Mouse (Mus musculus) MEL (cell line): ENCODE measurements around the gene Catsper4. TPM values are rescaled to one million over a fixed set of nuclear protein-coding genes. Genes with fewer than 3 reads are reported as not detected.

Experiments used
- DNase-seq: peaks from one replicate; pipeline ENCODE4 v3.0.0; 2011; ENCODE audit warnings: low read depth, low spot score
- H3K27ac ChIP-seq: 2 replicates; pipeline ENCODE4 v1.5.1; 2012; ENCODE audit warnings: low read depth, mild to moderate bottlenecking, control low read depth, low read length, moderate library complexity; ENCODE audit not compliant: control insufficient read depth
- H3K27me3 ChIP-seq, 2 experiments: fragments of 150-350 bp in 1 of 2; sonication (generic) in 1 of 2; 2 replicates each; pipeline ENCODE4 v1.6.1; 2012; ENCODE audit warnings: low read length in 2 of 2, mild to moderate bottlenecking in 2 of 2, improper control_type of control experiment in 1 of 2, moderate library complexity in 1 of 2; ENCODE audit not compliant: insufficient read depth in 2 of 2, control insufficient read depth in 1 of 2
- H3K36me3 ChIP-seq, 2 experiments: 2 replicates each; pipeline ENCODE4 v1.6.1; 2012 to 2014; ENCODE audit warnings: low read length in 2 of 2, improper control_type of control experiment in 1 of 2, inconsistent platforms in 1 of 2, mild to moderate bottlenecking in 1 of 2; ENCODE audit not compliant: insufficient read depth in 2 of 2, control insufficient read depth in 1 of 2
- H3K4me1 ChIP-seq, 2 experiments: fragments of 150-350 bp in 1 of 2; sonication (generic) in 1 of 2; 2 replicates each; pipeline ENCODE4 v1.6.1; 2012; ENCODE audit warnings: low read length in 2 of 2, improper control_type of control experiment in 1 of 2, mild to moderate bottlenecking in 1 of 2; ENCODE audit not compliant: insufficient read depth in 2 of 2, control insufficient read depth in 1 of 2
- H3K4me3 ChIP-seq, 2 experiments: fragments of 150-350 bp in 1 of 2; sonication (generic) in 1 of 2; 2 replicates each; pipeline ENCODE4 v1.5.1; 2012; ENCODE audit warnings: low read depth in 2 of 2, low read length in 2 of 2, mild to moderate bottlenecking in 2 of 2, moderate library complexity in 2 of 2, control low read depth in 1 of 2, improper control_type of control experiment in 1 of 2; ENCODE audit not compliant: control insufficient read depth in 1 of 2, insufficient read depth in 1 of 2
- H3K79me2 ChIP-seq: 2 replicates; pipeline ENCODE4 v1.6.1; 2012; ENCODE audit warnings: mild to moderate bottlenecking, low read length, moderate library complexity; ENCODE audit not compliant: control insufficient read depth, poor library complexity, insufficient read depth
- H3K9ac ChIP-seq: 2 replicates; pipeline ENCODE4 v1.6.1; 2012; ENCODE audit warnings: low read depth, mild to moderate bottlenecking, control low read depth, low read length, moderate library complexity; ENCODE audit not compliant: control insufficient read depth, poor library complexity, severe bottlenecking
- H3K9me3 ChIP-seq: fragments of 150-350 bp; sonication (generic); replicated peaks from 2 replicates; pipeline ENCODE4 v1.6.1; 2012; ENCODE audit warnings: mild to moderate bottlenecking, low read length, improper control_type of control experiment, moderate library complexity; ENCODE audit not compliant: insufficient read depth
- BHLHE40 ChIP-seq: IDR thresholded peaks from 2 replicates; pipeline ENCODE4 v1.6.1; 2012; ENCODE audit warnings: low read depth, mild to moderate bottlenecking, inconsistent platforms, low read length, improper control_type of control experiment, borderline replicate concordance
- CHD1 ChIP-seq: IDR thresholded peaks from 2 replicates; pipeline ENCODE4 v1.6.1; 2012; ENCODE audit warnings: low read depth, mild to moderate bottlenecking, inconsistent platforms, low read length, improper control_type of control experiment
- CHD2 ChIP-seq: IDR thresholded peaks from 2 replicates; pipeline ENCODE4 v1.6.1; 2011; ENCODE audit warnings: low read length, improper control_type of control experiment
- CTCF ChIP-seq, 3 experiments: IDR thresholded peaks in 2 of 3; conservative IDR thresholded peaks in 1 of 3; 2 replicates each; pipeline ENCODE4 v1.5.1; 2011 to 2012; ENCODE audit warnings: low read length in 3 of 3, low read depth in 2 of 3, mild to moderate bottlenecking in 2 of 3, improper control_type of control experiment in 1 of 3, inconsistent platforms in 1 of 3, mixed read lengths in 1 of 3, moderate library complexity in 1 of 3; ENCODE audit not compliant: control insufficient read depth in 1 of 3, insufficient read depth in 1 of 3, poor library complexity in 1 of 3, severe bottlenecking in 1 of 3
- ELF1 ChIP-seq: IDR thresholded peaks from 2 replicates; pipeline ENCODE4 v1.6.1; 2014; ENCODE audit warnings: low read depth, mild to moderate bottlenecking, inconsistent platforms, low read length, improper control_type of control experiment, moderate library complexity
- EP300 ChIP-seq, 2 experiments: IDR thresholded peaks; 2 replicates each; pipeline ENCODE4 v1.6.1; 2011; ENCODE audit warnings: improper control_type of control experiment in 2 of 2, low read length in 2 of 2, low read depth in 1 of 2, mild to moderate bottlenecking in 1 of 2
- ETS1 ChIP-seq: IDR thresholded peaks from 2 replicates; pipeline ENCODE4 v1.6.1; 2012; ENCODE audit warnings: low read depth, mild to moderate bottlenecking, inconsistent platforms, low read length, improper control_type of control experiment, moderate library complexity
- GATA1 ChIP-seq: IDR thresholded peaks from 2 replicates; pipeline ENCODE4 v1.6.1; 2011; ENCODE audit warnings: low read depth, low read length, improper control_type of control experiment
- JUND ChIP-seq: IDR thresholded peaks from 2 replicates; pipeline ENCODE4 v1.6.1; 2011; ENCODE audit warnings: low read depth, mild to moderate bottlenecking, improper control_type of control experiment, low read length
- KAT2A ChIP-seq: conservative IDR thresholded peaks from 2 replicates; pipeline ENCODE4 v1.6.1; 2012; ENCODE audit warnings: low read depth, low read length, improper control_type of control experiment, inconsistent platforms
- MAX ChIP-seq: IDR thresholded peaks from 2 replicates; pipeline ENCODE4 v1.6.1; 2011; ENCODE audit warnings: low read length, improper control_type of control experiment
- MAZ ChIP-seq: IDR thresholded peaks from 2 replicates; pipeline ENCODE4 v1.6.1; 2012; ENCODE audit warnings: low read depth, mild to moderate bottlenecking, inconsistent platforms, low read length, improper control_type of control experiment
- MXI1 ChIP-seq: IDR thresholded peaks from 2 replicates; pipeline ENCODE4 v1.6.1; 2011; ENCODE audit warnings: mild to moderate bottlenecking, low read depth, low read length, improper control_type of control experiment
- MYB ChIP-seq: IDR thresholded peaks from 2 replicates; pipeline ENCODE4 v1.6.1; 2011; ENCODE audit warnings: mild to moderate bottlenecking, low read depth, low read length, improper control_type of control experiment
- MYC ChIP-seq: IDR thresholded peaks from 2 replicates; pipeline ENCODE4 v1.6.1; 2011; ENCODE audit warnings: low read depth, mild to moderate bottlenecking, low read length, improper control_type of control experiment, moderate library complexity
- NELFE ChIP-seq: IDR thresholded peaks from 2 replicates; pipeline ENCODE4 v1.6.1; 2011; ENCODE audit warnings: low read depth, low read length, improper control_type of control experiment
- NRF1 ChIP-seq: IDR thresholded peaks from 2 replicates; pipeline ENCODE4 v1.6.1; 2014; ENCODE audit warnings: low read depth, mild to moderate bottlenecking, inconsistent platforms, low read length, improper control_type of control experiment, moderate library complexity; ENCODE audit not compliant: poor library complexity, insufficient read depth, severe bottlenecking
- POLR2A ChIP-seq, 2 experiments: IDR thresholded peaks; 2 replicates each; pipeline ENCODE4 v1.6.1; 2011 to 2012; ENCODE audit warnings: low read length in 2 of 2, mild to moderate bottlenecking in 2 of 2, control low read depth in 1 of 2, improper control_type of control experiment in 1 of 2, low read depth in 1 of 2, moderate library complexity in 1 of 2; ENCODE audit not compliant: control insufficient read depth in 1 of 2, insufficient read depth in 1 of 2, poor library complexity in 1 of 2
- POLR2AphosphoS5 ChIP-seq: IDR thresholded peaks from 2 replicates; pipeline ENCODE4 v1.6.1; 2012; ENCODE audit warnings: low read depth, borderline replicate concordance, mild to moderate bottlenecking, inconsistent platforms, low read length, moderate library complexity, mixed read lengths
- RAD21 ChIP-seq: IDR thresholded peaks from 2 replicates; pipeline ENCODE4 v1.6.1; 2011; ENCODE audit warnings: mild to moderate bottlenecking, low read depth, low read length, improper control_type of control experiment
- RCOR1 ChIP-seq: IDR thresholded peaks from 2 replicates; pipeline ENCODE4 v1.6.1; 2012; ENCODE audit warnings: low read depth, mild to moderate bottlenecking, inconsistent platforms, low read length, improper control_type of control experiment
- SIN3A ChIP-seq: IDR thresholded peaks from 2 replicates; pipeline ENCODE4 v1.6.1; 2012; ENCODE audit warnings: low read length, improper control_type of control experiment, inconsistent platforms
- SMC3 ChIP-seq: IDR thresholded peaks from 2 replicates; pipeline ENCODE4 v1.6.1; 2011; ENCODE audit warnings: low read depth, low read length, improper control_type of control experiment
- TCF12 ChIP-seq: IDR thresholded peaks from 2 replicates; pipeline ENCODE4 v1.6.1; 2014; ENCODE audit warnings: low read depth, mild to moderate bottlenecking, inconsistent platforms, low read length, improper control_type of control experiment, moderate library complexity
- UBTF ChIP-seq: IDR thresholded peaks from 2 replicates; pipeline ENCODE4 v1.6.1; 2012; ENCODE audit warnings: low read depth, mild to moderate bottlenecking, inconsistent platforms, low read length, improper control_type of control experiment, moderate library complexity, borderline replicate concordance; ENCODE audit not compliant: insufficient read depth
- USF1 ChIP-seq: IDR thresholded peaks from 2 replicates; pipeline ENCODE4 v1.6.1; 2014; ENCODE audit warnings: low read depth, mild to moderate bottlenecking, inconsistent platforms, low read length, improper control_type of control experiment, moderate library complexity
- USF2 ChIP-seq, 2 experiments: IDR thresholded peaks; 2 replicates each; pipeline ENCODE4 v1.6.1; 2011 to 2012; ENCODE audit warnings: improper control_type of control experiment in 2 of 2, low read length in 2 of 2, borderline replicate concordance in 1 of 2, inconsistent platforms in 1 of 2, low read depth in 1 of 2, mild to moderate bottlenecking in 1 of 2; ENCODE audit not compliant: insufficient read depth in 1 of 2
- ZC3H11A ChIP-seq: IDR thresholded peaks from 2 replicates; pipeline ENCODE4 v1.6.1; 2012; ENCODE audit warnings: low read depth, mild to moderate bottlenecking, inconsistent platforms, low read length, improper control_type of control experiment
- ZKSCAN1 ChIP-seq: IDR thresholded peaks from 2 replicates; pipeline ENCODE4 v1.6.1; 2012; ENCODE audit warnings: low read depth, mild to moderate bottlenecking, inconsistent platforms, low read length, improper control_type of control experiment, moderate library complexity
- ZMIZ1 ChIP-seq: IDR thresholded peaks from 2 replicates; pipeline ENCODE4 v1.6.1; 2012; ENCODE audit warnings: low read depth, mild to moderate bottlenecking, inconsistent platforms, low read length, improper control_type of control experiment, moderate library complexity
- ZNF384 ChIP-seq: IDR thresholded peaks from 2 replicates; pipeline ENCODE4 v1.6.1; 2012; ENCODE audit warnings: low read depth, mild to moderate bottlenecking, inconsistent platforms, low read length, improper control_type of control experiment
- polyA plus RNA-seq, 2 experiments: library from polyadenylated mRNA; stranded (reverse) in 1 of 2; unstranded in 1 of 2; fragments of >175 nt in 1 of 2; fragments of >200 nt in 1 of 2; gene quantifications; 2 replicates each; pipeline versions ENCODE4 v1.2.1 to v1.2.4; 2012; ENCODE audit warnings: low replicate concordance in 2 of 2, low read depth in 1 of 2; ENCODE audit not compliant: insufficient read length in 2 of 2, insufficient read depth in 1 of 2, missing spikeins in 1 of 2
- total RNA-seq: library from RNA; depleted of rRNA; stranded (reverse); fragments of 300-350 nt; gene quantifications from 2 replicates; pipeline ENCODE4 v1.2.3, GENCODE M21; 2012

Catsper4 gene
- total and polyA plus RNA-seq, 3 experiments = not detected

DNA sequence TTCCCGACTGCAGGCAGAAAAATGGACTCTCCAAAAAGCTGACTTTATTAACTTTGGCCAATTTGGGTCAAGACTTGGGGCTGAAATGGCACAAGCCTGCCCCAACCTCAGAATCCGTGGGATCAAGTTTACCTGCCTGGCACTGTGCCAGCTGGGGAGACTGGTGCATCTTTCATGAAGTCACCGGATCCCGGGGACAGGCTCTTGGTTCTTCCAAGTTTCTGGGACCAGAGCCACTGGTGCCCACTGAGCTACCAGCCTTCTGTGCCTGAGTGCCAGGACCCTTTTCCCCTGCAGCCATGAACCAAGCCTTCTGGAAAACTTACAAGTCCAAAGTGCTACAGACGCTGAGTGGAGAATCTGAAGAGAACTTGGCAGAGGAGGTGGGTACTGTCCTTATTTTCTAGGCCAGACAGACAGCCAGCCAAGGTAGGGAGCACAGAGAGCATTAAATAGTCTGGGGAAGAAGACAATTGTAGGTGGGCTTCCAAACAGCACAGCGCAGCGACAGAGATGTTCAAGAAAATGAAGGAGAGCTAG is 19.6 kb upstream of the Catsper4 start, which contains the start of gene Gm30191:
Gm30191 (plus strand) TSS at position 217 of the 540 bp plus-strand sequence.
- H3K9ac ChIP-seq = peak within 1 kb of the TSS; percentile 69
- H3K27ac ChIP-seq = no peak within 1 kb of the TSS
- no peaks in the 10 kb centered on the region for H3K9me3 ChIP-seq
- peaks cover 10% of the 10 kb centered on the region for H3K79me2 ChIP-seq
- DNase-seq = no peak
- peaks cover 2 to 17% of the 10 kb centered on the region in 2 experiments; a peak in 3 of 4 replicates for H3K4me1 ChIP-seq
- no peak for TF ChIP-seq MAZ
- no peak for TF ChIP-seq SIN3A
- no peak for TF ChIP-seq JUND
- no peak for TF ChIP-seq ELF1
- TF ChIP-seq NRF1 = no peak
- TF ChIP-seq POLR2AphosphoS5 = no peak
- no peak for TF ChIP-seq USF2 (IDR thresholded peaks at IDR 0.05; ENCODE audit: borderline replicate concordance in 1 of 2, insufficient read depth in 1 of 2, low read depth in 1 of 2, low read length in 2 of 2)
- TF ChIP-seq CHD2 = no peak
- TF ChIP-seq MYB = no peak
- TF ChIP-seq UBTF = no peak
- no peak for TF ChIP-seq RAD21
- TF ChIP-seq BHLHE40 = no peak
- TF ChIP-seq KAT2A = no peak
- TF ChIP-seq ETS1 = no peak
- no peak for TF ChIP-seq USF1
- TF ChIP-seq CHD1 = no peak
- no peaks in the 10 kb centered on the region for H3K27me3 ChIP-seq
- peaks cover 0 to 3% of the 10 kb centered on the region in 2 experiments; a peak in 2 of 4 replicates for H3K36me3 ChIP-seq
- H3K4me3 ChIP-seq = peak within 1 kb of the TSS; percentile 49 to 64

GRCm38 (mm10) chr4:134246256-134246655 is 19.1 kb upstream of the Catsper4 start:
- H3K27me3 ChIP-seq = no peaks in the 10 kb centered on the region
- TF ChIP-seq TCF12 = no peak
- TF ChIP-seq RCOR1 = no peak
- no peak for TF ChIP-seq RAD21
- TF ChIP-seq GATA1 = no peak
- no peak for TF ChIP-seq POLR2A (IDR thresholded peaks at IDR 0.05; ENCODE audit: control insufficient read depth in 1 of 2, insufficient read depth in 1 of 2, low read depth in 1 of 2, low read length in 2 of 2, poor library complexity in 1 of 2)
- TF ChIP-seq ZKSCAN1 = no peak
- TF ChIP-seq ZMIZ1 = no peak
- TF ChIP-seq CHD1 = no peak
- TF ChIP-seq EP300 (IDR thresholded peaks at IDR 0.05; ENCODE audit: low read depth in 1 of 2, low read length in 2 of 2) = no peak
- TF ChIP-seq ZC3H11A = no peak
- no peak for TF ChIP-seq CTCF (IDR thresholded peaks at IDR 0.05 in 2 of 3, conservative IDR thresholded peaks at IDR 0.05 in 1 of 3; ENCODE audit: control insufficient read depth in 1 of 3, insufficient read depth in 1 of 3, low read depth in 2 of 3, low read length in 3 of 3, poor library complexity in 1 of 3, severe bottlenecking in 1 of 3)
- no peak for TF ChIP-seq MYC
- TF ChIP-seq POLR2AphosphoS5 = no peak
- TF ChIP-seq SMC3 = no peak
- TF ChIP-seq MXI1 = no peak
- TF ChIP-seq MYB = no peak
- no peak for TF ChIP-seq NELFE
- TF ChIP-seq ZNF384 = no peak
- TF ChIP-seq MAX = no peak
- TF ChIP-seq, all 39 proteins: peak for 0

More at GRCm38 (mm10) chr4:134246256-134246655, 19.1 kb upstream of the Catsper4 start:
- H3K4me3 ChIP-seq = no peak overlapping the region
- no peak overlapping the region for H3K27ac ChIP-seq
- H3K79me2 ChIP-seq = peaks cover 10% of the 10 kb centered on the region
- peaks cover 2 to 17% of the 10 kb centered on the region in 2 experiments; a peak in 3 of 4 replicates for H3K4me1 ChIP-seq
- peaks cover 0 to 3% of the 10 kb centered on the region in 2 experiments; a peak in 2 of 4 replicates for H3K36me3 ChIP-seq
- no peak for DNase-seq
- no peaks in the 10 kb centered on the region for H3K9me3 ChIP-seq
- peak overlapping the region; percentile 69 for H3K9ac ChIP-seq
